Mouse (Mus musculus) MEL (cell line): ENCODE results near the gene Kcnh1.

Experiments used
- MAX ChIP-seq: IDR thresholded peaks from 2 replicates; pipeline ENCODE4 v1.6.1; 2011; ENCODE audit warnings: low read length, improper control_type of control experiment
- POLR2A ChIP-seq, 2 experiments: IDR thresholded peaks; 2 replicates each; pipeline ENCODE4 v1.6.1; 2011 to 2012; ENCODE audit warnings: low read length in 2 of 2, mild to moderate bottlenecking in 2 of 2, control low read depth in 1 of 2, improper control_type of control experiment in 1 of 2, low read depth in 1 of 2, moderate library complexity in 1 of 2; ENCODE audit not compliant: control insufficient read depth in 1 of 2, insufficient read depth in 1 of 2, poor library complexity in 1 of 2
- ZKSCAN1 ChIP-seq: IDR thresholded peaks from 2 replicates; pipeline ENCODE4 v1.6.1; 2012; ENCODE audit warnings: low read depth, mild to moderate bottlenecking, inconsistent platforms, low read length, improper control_type of control experiment, moderate library complexity

- TF ChIP-seq MAX (no peak), ZKSCAN1 (no peak), POLR2A (IDR thresholded peaks at IDR 0.05; ENCODE audit: control insufficient read depth in 1 of 2, insufficient read depth in 1 of 2, low read depth in 1 of 2, low read length in 2 of 2, poor library complexity in 1 of 2) (no peak)
Measured at GRCm38 (mm10) chr1:192478176-192478575, 287.6 kb downstream of the Kcnh1 start.
